In the genomic region with DNA sequence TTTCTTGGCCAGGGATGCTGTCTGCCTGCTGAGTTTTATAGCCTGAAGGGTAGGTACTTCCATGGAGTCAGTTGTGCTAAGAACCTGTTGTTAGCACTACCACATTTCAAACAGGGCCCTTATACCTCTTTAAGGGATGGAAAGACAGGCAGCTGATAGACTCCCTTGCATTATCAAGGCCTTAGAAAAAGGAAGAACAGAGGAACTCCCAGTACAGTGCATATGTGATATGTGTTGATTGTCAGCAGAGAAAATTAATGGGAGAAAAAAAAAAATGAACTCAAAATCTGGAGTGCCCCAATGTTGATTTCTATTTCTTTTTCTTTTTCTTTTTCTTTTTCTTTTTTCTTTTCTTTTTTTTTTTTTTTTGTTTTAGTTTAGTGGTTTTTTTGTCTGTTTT, we compare ENCODE assay signal across 15 mouse cellular contexts.
"Had no signal": no experiment of that assay in that cellular context is flagged by ENCODE, and none has a peak within 500 bp of the region (broad histone marks: within the 10 kb centered on the region; RNA-seq: fewer than 3 reads in every experiment).

No protein-coding gene starts in this region.

- H3K9ac ChIP-seq: limb, embryonic 15.5 days; lung, embryonic 14.5 days; midbrain, embryonic 13.5 days; midbrain, embryonic 15.5 days; neural tube, embryonic 12.5 days had no signal

- H3K4me2 ChIP-seq: limb, embryonic 15.5 days; lung, embryonic 14.5 days; midbrain, embryonic 11.5 days; midbrain, embryonic 13.5 days; midbrain, embryonic 15.5 days; neural tube, embryonic 12.5 days had no signal

- DNase-seq: lung, embryonic 14.5 days; lung, postnatal 10 days; lung, postnatal 4 days; right cerebral cortex, postnatal 25 days; right cerebral cortex, postnatal 4 days; spleen, adult 18-20 months; thymus, adult 18-20 months; thymus, postnatal 14 days; thymus, postnatal 36 days had no signal

- H3K27me3 ChIP-seq: limb, embryonic 15.5 days; megakaryocyte, embryonic 14.5 days; midbrain, embryonic 15.5 days had no signal

- H3K9me3 ChIP-seq: limb, embryonic 15.5 days; megakaryocyte, embryonic 14.5 days; midbrain, embryonic 13.5 days; midbrain, embryonic 15.5 days; neural tube, embryonic 12.5 days had no signal

- H3K36me3 ChIP-seq: limb, embryonic 15.5 days; midbrain, embryonic 13.5 days; midbrain, embryonic 15.5 days; neural tube, embryonic 12.5 days had no signal

- H3K27ac ChIP-seq: limb, embryonic 15.5 days; midbrain, embryonic 13.5 days; midbrain, embryonic 15.5 days; neural tube, embryonic 12.5 days had no signal

- ATAC-seq: midbrain, embryonic 13.5 days; midbrain, embryonic 15.5 days had no signal

- H3K4me1 ChIP-seq: neural tube, embryonic 12.5 days had no signal

- H3K4me3 ChIP-seq: limb, embryonic 15.5 days; megakaryocyte, embryonic 14.5 days; midbrain, embryonic 13.5 days; midbrain, embryonic 15.5 days; neural tube, embryonic 12.5 days had no signal
